Mouse (Mus musculus): Measurements from ENCODE around the gene Rab40c.

GRCm38 (mm10) chr17:25900193-25900592, 19.3 kb downstream of the Rab40c start:
- 0 out of 2 replicates have a peak, but pooled peaks have one; percentile 10 for TF ChIP-seq CTCF (IDR thresholded peaks at IDR 0.05; ENCODE audit: low read depth)
- TF ChIP-seq EP300 (optimal IDR thresholded peaks at IDR 0.05) = no peak

All from stomach, postnatal 0 days (tissue).